Mouse (Mus musculus) lung, postnatal 0 days (tissue): Measurements from ENCODE around the gene Gm49601. TPM values are rescaled to one million over a fixed set of nuclear protein-coding genes. Genes with fewer than 3 reads are reported as not detected.

Experiments
- ATAC-seq: fragments of 200-750 bp; cut with Nextera tagmentation; 2 replicates; pipeline ENCODE4 v1.8.0; 2017; ENCODE audit warnings: moderate library complexity
- DNase-seq: peaks from one replicate; pipeline ENCODE4 v3.0.0-alpha.2; 2016; ENCODE audit warnings: low spot score
- H3K27ac ChIP-seq: fragments of 300-500 bp; sonication (generic); 2 replicates; pipeline ENCODE4 v1.5.1; 2014; ENCODE audit warnings: antibody characterized with exemption, mild to moderate bottlenecking, low read length, mixed read lengths
- H3K27me3 ChIP-seq: fragments of 300-500 bp; sonication (generic); replicated peaks from 2 replicates; pipeline ENCODE4 v1.6.1; 2014; ENCODE audit warnings: low read length, mixed read lengths; ENCODE audit not compliant: insufficient read depth
- H3K36me3 ChIP-seq: fragments of 300-500 bp; sonication (generic); 2 replicates; pipeline ENCODE4 v1.6.1; 2014; ENCODE audit warnings: low read length, mixed read lengths; ENCODE audit not compliant: insufficient read depth
- H3K4me1 ChIP-seq: fragments of 300-500 bp; sonication (generic); 2 replicates; pipeline ENCODE4 v1.6.1; 2014; ENCODE audit warnings: antibody characterized with exemption, low read depth, low read length, mixed read lengths; ENCODE audit not compliant: insufficient read depth
- H3K4me2 ChIP-seq: fragments of 300-500 bp; sonication (generic); replicated peaks from 2 replicates; pipeline ENCODE4 v1.6.1; 2014; ENCODE audit warnings: low read depth, mild to moderate bottlenecking, low read length, moderate library complexity, mixed read lengths
- H3K4me3 ChIP-seq: fragments of 300-500 bp; sonication (generic); 2 replicates; pipeline ENCODE4 v1.5.1; 2014; ENCODE audit warnings: low read depth, low read length
- H3K9ac ChIP-seq: fragments of 300-500 bp; sonication (generic); replicated peaks from 2 replicates; pipeline ENCODE4 v1.6.1; 2014; ENCODE audit warnings: low read depth, mild to moderate bottlenecking
- H3K9me3 ChIP-seq: fragments of 300-500 bp; sonication (generic); 2 replicates; pipeline ENCODE4 v1.6.1; 2016; ENCODE audit warnings: low read length, mixed read lengths
- CTCF ChIP-seq: IDR thresholded peaks from 2 replicates; pipeline ENCODE4 v1.5.1; 2016; ENCODE audit warnings: antibody characterized with exemption, mild to moderate bottlenecking
- EP300 ChIP-seq: IDR thresholded peaks from 2 replicates; pipeline ENCODE4 v1.6.1; 2016; ENCODE audit warnings: antibody characterized with exemption, mild to moderate bottlenecking, control low read depth
- WGBS: fragments of 180-500 bp; shearing (Covaris S2); extraction: QIAGEN DNeasy Blood & Tissue Kit; methylation state at CpG from one replicate; pipeline ENCODE4 v1.1.7; 2014; 5-methylcytosine and 5-hydroxymethylcytosine counted together
- polyA plus RNA-seq: library from polyadenylated mRNA; unstranded; fragments of >200 nt; fragmentation: Nextera tagmentation; extraction: Ambion mirVana; gene quantifications from 2 replicates; pipeline ENCODE4 v1.2.1, GENCODE M21; 2015

The Gm49601 gene
- polyA plus RNA-seq, 1 experiment from 2014 or later: 2.2 TPM

- H3K9ac ChIP-seq: no peak overlapping the region
- no peak overlapping the region for H3K4me3 ChIP-seq
- ATAC-seq: peak; percentile 31
- H3K9me3 ChIP-seq: no peaks in the 10 kb centered on the region
- H3K4me1 ChIP-seq: no peaks in the 10 kb centered on the region; the same call in 1 of the 2 replicates
- H3K27me3 ChIP-seq: no peaks in the 10 kb centered on the region
- no peak overlapping the region for H3K27ac ChIP-seq
- no peak for TF ChIP-seq EP300
- no peak for TF ChIP-seq CTCF
- H3K4me2 ChIP-seq: no peak overlapping the region
- DNase-seq: no peak
- 35% methylated on average over 8 of the region's 8 CpGs for WGBS
- no peaks in the 10 kb centered on the region for H3K36me3 ChIP-seq
Observed at GRCm38 (mm10) chr16:18604267-18604701, 21.9 kb downstream of the Gm49601 start.

- TF ChIP-seq CTCF (no peak), EP300 (no peak)
- Histone ChIP-seq H3K36me3 (no peaks in the 10 kb centered on the region), H3K27ac (no peak overlapping the region), H3K9ac (no peak overlapping the region), H3K4me2 (no peak overlapping the region), H3K4me1 (no peaks in the 10 kb centered on the region), H3K9me3 (no peaks in the 10 kb centered on the region), H3K27me3 (no peaks in the 10 kb centered on the region), H3K4me3 (no peak overlapping the region)
- WGBS: 50% methylated on average over 7 of the region's 7 CpGs
- DNase-seq (no peak), ATAC-seq (no peak)
Observed at GRCm38 (mm10) chr16:18601447-18601846, 24.8 kb downstream of the Gm49601 start.

- 66% methylated on average over 3 of the region's 3 CpGs for WGBS
- DNase-seq: no peak
- Histone ChIP-seq H3K27ac (no peak overlapping the region), H3K36me3 (no peaks in the 10 kb centered on the region), H3K4me3 (no peak overlapping the region), H3K4me1 (no peaks in the 10 kb centered on the region), H3K27me3 (peaks cover 3% of the 10 kb centered on the region; the same call in 1 of the 2 replicates), H3K9ac (no peak overlapping the region), H3K9me3 (no peaks in the 10 kb centered on the region), H3K4me2 (no peak overlapping the region)
- ATAC-seq: no peak
- TF ChIP-seq CTCF (no peak), EP300 (no peak)
Observed at GRCm38 (mm10) chr16:18598006-18598405, 28.2 kb downstream of the Gm49601 start.

GRCm38 (mm10) chr16:18596255-18596654, 30.0 kb downstream of the Gm49601 start:
- H3K27me3 ChIP-seq: peaks cover 13% of the 10 kb centered on the region

GRCm38 (mm10) chr16:18593930-18594329, 32.3 kb downstream of the Gm49601 start:
- Histone ChIP-seq H3K9ac (no peak overlapping the region), H3K36me3 (no peaks in the 10 kb centered on the region), H3K27ac (no peak overlapping the region), H3K9me3 (no peaks in the 10 kb centered on the region), H3K4me1 (peaks cover 9% of the 10 kb centered on the region; the same call in 1 of the 2 replicates), H3K27me3 (peaks cover 34% of the 10 kb centered on the region), H3K4me3 (no peak overlapping the region), H3K4me2 (no peak overlapping the region)
- peak; percentile 54 for DNase-seq
- ATAC-seq: peak; percentile 29; the same call in 1 of the 2 replicates
- WGBS: 52% methylated on average over 2 of the region's 2 CpGs
- TF ChIP-seq EP300 (no peak), CTCF (no peak)

More at GRCm38 (mm10) chr16:18596255-18596654, 30.0 kb downstream of the Gm49601 start:
- no peak overlapping the region for H3K9ac ChIP-seq
- peaks cover 6% of the 10 kb centered on the region; the same call in 1 of the 2 replicates for H3K4me1 ChIP-seq
- H3K27ac ChIP-seq: no peak overlapping the region
- no peaks in the 10 kb centered on the region for H3K9me3 ChIP-seq
- no peak for TF ChIP-seq CTCF
- no peak overlapping the region for H3K4me3 ChIP-seq
- no peak overlapping the region for H3K4me2 ChIP-seq
- no peak for ATAC-seq
- WGBS: 50% methylated on average over 5 of the region's 5 CpGs
- H3K36me3 ChIP-seq: no peaks in the 10 kb centered on the region
- no peak for DNase-seq

GRCm38 (mm10) chr16:18591047-18592018, 34.9 kb downstream of the Gm49601 start:
- no peak overlapping the region for H3K27ac ChIP-seq
- peak overlapping the region; percentile 56 for H3K4me2 ChIP-seq
- no peak for DNase-seq
- H3K9me3 ChIP-seq: no peaks in the 10 kb centered on the region
- no peaks in the 10 kb centered on the region for H3K36me3 ChIP-seq
- H3K27me3 ChIP-seq: peaks cover 52% of the 10 kb centered on the region
- 5% methylated on average over 59 of the region's 59 CpGs for WGBS
- H3K9ac ChIP-seq: no peak overlapping the region
- ATAC-seq: no peak
- no peak for TF ChIP-seq EP300
- TF ChIP-seq CTCF: peak; percentile 59
- H3K4me3 ChIP-seq: peak overlapping the region; percentile 24
- peaks cover 9% of the 10 kb centered on the region; the same call in 1 of the 2 replicates for H3K4me1 ChIP-seq
